In genomic region chr10:128369599-128369998, GRCm38 (mm10) we compare ENCODE assay signal across 7 mouse cellular contexts. TPM values are rescaled to one million over a fixed set of nuclear protein-coding genes. Genes with fewer than 3 reads are reported as not detected.
A peak's percentile ranks its signal among the peaks of the same experiment; 100 is the strongest.
DNase-seq lines count a peak whose midpoint lies in the region; ATAC-seq and TF ChIP-seq lines count a peak whose summit lies in the region.

No protein-coding gene starts in this region.

- no peaks in the 10 kb centered on the region for H3K27me3 ChIP-seq in megakaryocyte, embryonic 14.5 days (replicated peaks)
- 0 out of 2 replicates have a peak, but pooled peaks cover 3% of the 10 kb centered on the region for H3K27me3 ChIP-seq in forebrain, embryonic 12.5 days
- no peaks in the 10 kb centered on the region for H3K27me3 ChIP-seq in limb, embryonic 14.5 days (ENCODE audit: control insufficient read depth, insufficient read depth, low read length)
- no peaks in the 10 kb centered on the region for H3K27me3 ChIP-seq in stomach, embryonic 15.5 days (replicated peaks)

- peaks cover 13% of the 10 kb centered on the region for H3K36me3 ChIP-seq in megakaryocyte, embryonic 14.5 days (replicated peaks; ENCODE audit: low read length)
- H3K36me3 ChIP-seq in forebrain, embryonic 12.5 days (replicated peaks), result peaks cover 9% of the 10 kb centered on the region
- H3K36me3 ChIP-seq in limb, embryonic 14.5 days (ENCODE audit: control insufficient read depth, insufficient read depth, low read length), result 0 out of 2 replicates have a peak, but pooled peaks cover 8% of the 10 kb centered on the region
- H3K36me3 ChIP-seq in stomach, embryonic 15.5 days, result no peaks in the 10 kb centered on the region

- peak overlapping the region; percentile 92 for H3K4me3 ChIP-seq in megakaryocyte, embryonic 14.5 days (replicated peaks)
- peak overlapping the region; percentile 65 for H3K4me3 ChIP-seq in forebrain, embryonic 12.5 days (replicated peaks)
- peak overlapping the region; percentile 66; the same call in 1 of the 2 replicates for H3K4me3 ChIP-seq in limb, embryonic 14.5 days (replicated peaks; ENCODE audit: low read length)
- peak overlapping the region; percentile 78 for H3K4me3 ChIP-seq in stomach, embryonic 15.5 days (replicated peaks)

- WGBS in forebrain, embryonic 12.5 days, result 78% methylated on average over 6 of the region's 6 CpGs
- 84% methylated on average over 6 of the region's 6 CpGs for WGBS in limb, embryonic 14.5 days
- WGBS in stomach, embryonic 15.5 days, result 69% methylated on average over 6 of the region's 6 CpGs

- no peak for ATAC-seq in megakaryocyte, adult 5-6 weeks (ENCODE audit: poor library complexity, severe bottlenecking)
- no peak for ATAC-seq in forebrain, embryonic 12.5 days (ENCODE audit: low FRiP score)
- no peak for ATAC-seq in limb, embryonic 14.5 days (ENCODE audit: low FRiP score, low read depth)
- no peak for ATAC-seq in stomach, embryonic 15.5 days (ENCODE audit: insufficient read depth, low FRiP score, low read depth)

- peak overlapping the region; percentile 96 for H3K27ac ChIP-seq in forebrain, embryonic 12.5 days
- H3K27ac ChIP-seq in limb, embryonic 14.5 days (replicated peaks; ENCODE audit: low read depth, low read length), result peak overlapping the region; percentile 91; the same call in 1 of the 2 replicates
- peak overlapping the region; percentile 96 for H3K27ac ChIP-seq in stomach, embryonic 15.5 days

- DNase-seq in limb, embryonic 14.5 days (ENCODE audit: low spot score), result no peak
- no peak for DNase-seq in left cerebral cortex, postnatal 14 days (ENCODE audit: low spot score in 2 of 2)
- DNase-seq in left cerebral cortex, adult 8-10 months (ENCODE audit: low spot score in 2 of 2), result no peak

- intact Hi-C loops in left cerebral cortex, postnatal 14 days (cut with DNase I), result loop anchor here (5.0 kb wide), 1 partner anchor 88 kb away; the partner anchor contains the start of gene Smarcc2

- peak overlapping the region; percentile 71 for H3K4me2 ChIP-seq in forebrain, embryonic 12.5 days
- peak overlapping the region; percentile 77 for H3K4me2 ChIP-seq in limb, embryonic 14.5 days (replicated peaks; ENCODE audit: low read depth, low read length, severe bottlenecking)
- peak overlapping the region; percentile 90 for H3K4me2 ChIP-seq in stomach, embryonic 15.5 days

- peaks cover 43% of the 10 kb centered on the region for H3K4me1 ChIP-seq in megakaryocyte, embryonic 14.5 days
- peaks cover 18% of the 10 kb centered on the region for H3K4me1 ChIP-seq in forebrain, embryonic 12.5 days
- H3K4me1 ChIP-seq in limb, embryonic 14.5 days (ENCODE audit: control insufficient read depth, insufficient read depth, low read length), result peaks cover 4% of the 10 kb centered on the region
- H3K4me1 ChIP-seq in stomach, embryonic 15.5 days, result peaks cover 15% of the 10 kb centered on the region; the same call in 1 of the 2 replicates

- H3K9me3 ChIP-seq in megakaryocyte, embryonic 14.5 days, result no peaks in the 10 kb centered on the region
- no peaks in the 10 kb centered on the region for H3K9me3 ChIP-seq in forebrain, embryonic 12.5 days
- H3K9me3 ChIP-seq in limb, embryonic 14.5 days (ENCODE audit: control insufficient read depth, low read length), result no peaks in the 10 kb centered on the region
- no peaks in the 10 kb centered on the region for H3K9me3 ChIP-seq in stomach, embryonic 15.5 days

- peak overlapping the region; percentile 69 for H3K9ac ChIP-seq in forebrain, embryonic 12.5 days
- H3K9ac ChIP-seq in limb, embryonic 14.5 days (ENCODE audit: low read depth, low read length, severe bottlenecking), result peak overlapping the region; percentile 77; the same call in 1 of the 2 replicates
- H3K9ac ChIP-seq in stomach, embryonic 15.5 days, result no peak overlapping the region

- TF ChIP-seq POLR2A in limb, embryonic 14.5 days (IDR thresholded peaks at IDR 0.05; ENCODE audit: borderline replicate concordance, extremely low read depth, insufficient read depth, insufficient read length), result no peak

RNA-seq across cellular contexts. Expression of gene Coq10a, which starts 0.8 kb away (rescaled TPM):
- polyA plus RNA-seq in megakaryocyte, embryonic 14.5 days (2012; ENCODE audit: insufficient read depth, low replicate concordance), result 5.0 and 18.0 TPM in 2 replicates
- total RNA-seq in megakaryocyte, adult 5-6 weeks (2015), result 22.6 and 24.4 TPM in 2 replicates
- 14.1 and 19.2 TPM in 2 replicates for total RNA-seq in megakaryocyte, adult 5-6 weeks (2017)
- 24.2 and 25.5 TPM in 2 replicates for polyA plus RNA-seq in forebrain, embryonic 12.5 days (2016; fragmentation: Nextera tagmentation; extraction: Ambion mirVana)
- 38.9 and 43.5 TPM in 2 replicates for polyA plus RNA-seq in limb, embryonic 14.5 days (2012; rRNA removed)
- polyA plus RNA-seq in limb, embryonic 14.5 days (2014; fragmentation: Nextera tagmentation; extraction: Ambion mirVana), result 19.4 and 21.5 TPM in 2 replicates
- polyA plus RNA-seq in stomach, embryonic 15.5 days (2015; fragmentation: Nextera tagmentation; extraction: Ambion mirVana), result 14.0 and 14.5 TPM in 2 replicates
- 10 to 100 TPM; 72.0 to 74.4 TPM for total RNA-seq in left cerebral cortex, postnatal 14 days (2021)
- total RNA-seq in left cerebral cortex, adult 8-10 months (2022), result 10 to 100 TPM; 59.3 to 62.4 (median 61.5) TPM

RNA-seq across cellular contexts. Expression of gene Ankrd52, which starts 7.3 kb away (rescaled TPM):
- 18.3 and 19.7 TPM in 2 replicates for polyA plus RNA-seq in megakaryocyte, embryonic 14.5 days (2012; ENCODE audit: insufficient read depth, low replicate concordance)
- 35.2 and 37.0 TPM in 2 replicates for total RNA-seq in megakaryocyte, adult 5-6 weeks (2015)
- total RNA-seq in megakaryocyte, adult 5-6 weeks (2017), result 9.3 and 13.7 TPM in 2 replicates
- polyA plus RNA-seq in forebrain, embryonic 12.5 days (2016; fragmentation: Nextera tagmentation; extraction: Ambion mirVana), result 11.3 and 13.9 TPM in 2 replicates
- 50.7 and 59.8 TPM in 2 replicates for polyA plus RNA-seq in limb, embryonic 14.5 days (2012; rRNA removed)
- 11.3 and 11.9 TPM in 2 replicates for polyA plus RNA-seq in limb, embryonic 14.5 days (2014; fragmentation: Nextera tagmentation; extraction: Ambion mirVana)
- polyA plus RNA-seq in stomach, embryonic 15.5 days (2015; fragmentation: Nextera tagmentation; extraction: Ambion mirVana), result 12.8 and 15.8 TPM in 2 replicates
- 10 to 100 TPM; 80.3 to 84.3 TPM for total RNA-seq in left cerebral cortex, postnatal 14 days (2021)
- 10 to 100 TPM; 41.2 to 49.0 (median 44.8) TPM for total RNA-seq in left cerebral cortex, adult 8-10 months (2022)

RNA-seq across cellular contexts. Expression of gene Slc39a5, which starts 31.4 kb away (rescaled TPM):
- polyA plus RNA-seq in megakaryocyte, embryonic 14.5 days (2012; ENCODE audit: insufficient read depth, low replicate concordance), result not detected in 2 replicates
- total RNA-seq in megakaryocyte, adult 5-6 weeks (2015), result not detected in 2 replicates
- not detected in 2 replicates for total RNA-seq in megakaryocyte, adult 5-6 weeks (2017)
- polyA plus RNA-seq in forebrain, embryonic 12.5 days (2016; fragmentation: Nextera tagmentation; extraction: Ambion mirVana), result not detected in 2 replicates
- 0.39 and 0.55 TPM in 2 replicates for polyA plus RNA-seq in limb, embryonic 14.5 days (2012; rRNA removed)
- 0.14 TPM in 1 of 2 replicates, not detected in the other for polyA plus RNA-seq in limb, embryonic 14.5 days (2014; fragmentation: Nextera tagmentation; extraction: Ambion mirVana)
- 34.5 and 39.4 TPM in 2 replicates for polyA plus RNA-seq in stomach, embryonic 15.5 days (2015; fragmentation: Nextera tagmentation; extraction: Ambion mirVana)
- total RNA-seq in left cerebral cortex, postnatal 14 days (2021), result 1 to 10 TPM in 1 of 2 experiments, not detected in 1; 1.0 TPM
- under 1 TPM in 3 of 4 experiments, not detected in 1; 0.27 to 0.61 (median 0.59) TPM for total RNA-seq in left cerebral cortex, adult 8-10 months (2022)

RNA-seq across cellular contexts. Expression of gene Cs, which starts 32.1 kb away (rescaled TPM):
- 2.6 and 12.1 TPM in 2 replicates for polyA plus RNA-seq in megakaryocyte, embryonic 14.5 days (2012; ENCODE audit: insufficient read depth, low replicate concordance)
- 158 and 160 TPM in 2 replicates for total RNA-seq in megakaryocyte, adult 5-6 weeks (2015)
- total RNA-seq in megakaryocyte, adult 5-6 weeks (2017), result 95.0 and 116 TPM in 2 replicates
- 221 and 235 TPM in 2 replicates for polyA plus RNA-seq in forebrain, embryonic 12.5 days (2016; fragmentation: Nextera tagmentation; extraction: Ambion mirVana)
- polyA plus RNA-seq in limb, embryonic 14.5 days (2012; rRNA removed), result 131 and 149 TPM in 2 replicates
- polyA plus RNA-seq in limb, embryonic 14.5 days (2014; fragmentation: Nextera tagmentation; extraction: Ambion mirVana), result 173 and 174 TPM in 2 replicates
- polyA plus RNA-seq in stomach, embryonic 15.5 days (2015; fragmentation: Nextera tagmentation; extraction: Ambion mirVana), result 192 and 212 TPM in 2 replicates
- total RNA-seq in left cerebral cortex, postnatal 14 days (2021), result 100 to 1,000 TPM; 269 to 271 TPM
- 100 to 1,000 TPM; 221 to 239 (median 230) TPM for total RNA-seq in left cerebral cortex, adult 8-10 months (2022)

RNA-seq across cellular contexts. Expression of gene Nabp2, which starts 41.7 kb away (rescaled TPM):
- polyA plus RNA-seq in megakaryocyte, embryonic 14.5 days (2012; ENCODE audit: insufficient read depth, low replicate concordance), result 458 and 1,055 TPM in 2 replicates
- 76.8 and 79.3 TPM in 2 replicates for total RNA-seq in megakaryocyte, adult 5-6 weeks (2015)
- total RNA-seq in megakaryocyte, adult 5-6 weeks (2017), result 54.3 and 59.1 TPM in 2 replicates
- 141 and 155 TPM in 2 replicates for polyA plus RNA-seq in forebrain, embryonic 12.5 days (2016; fragmentation: Nextera tagmentation; extraction: Ambion mirVana)
- 38.9 and 42.3 TPM in 2 replicates for polyA plus RNA-seq in limb, embryonic 14.5 days (2012; rRNA removed)
- 68.6 and 71.9 TPM in 2 replicates for polyA plus RNA-seq in limb, embryonic 14.5 days (2014; fragmentation: Nextera tagmentation; extraction: Ambion mirVana)
- 66.3 and 81.0 TPM in 2 replicates for polyA plus RNA-seq in stomach, embryonic 15.5 days (2015; fragmentation: Nextera tagmentation; extraction: Ambion mirVana)
- total RNA-seq in left cerebral cortex, postnatal 14 days (2021), result 10 to 100 TPM; 88.3 to 92.5 TPM
- 10 to 100 TPM; 90.1 to 97.4 (median 94.1) TPM for total RNA-seq in left cerebral cortex, adult 8-10 months (2022)

Comparison
In these comparisons a context has a peak if more than half of its experiments do, and no peak if none do; other contexts are left out.
1. RNA of gene Slc39a5, which starts 31.4 kb away (polyA plus RNA-seq): 34.5 to 39.4 TPM in stomach, embryonic 15.5 days; 0.14 to 0.55 TPM in limb, embryonic 14.5 days, not detected in forebrain, embryonic 12.5 days and not detected in megakaryocyte, embryonic 14.5 days; every median in the first group is over 10 times any median in the second.
2. Peak in every context shown above with its lines, with median percentiles within 50 percentile points of each other: H3K4me3 ChIP-seq, H3K27ac ChIP-seq and H3K4me2 ChIP-seq.